Comparison of ENCODE assay signal across 11 mouse cellular contexts in genomic region chr9:65692959-65693603, GRCm38 (mm10). TPM values are rescaled to one million over a fixed set of nuclear protein-coding genes. Genes with fewer than 3 reads are reported as not detected.
DNase-seq lines count a peak whose midpoint lies in the region; ATAC-seq and TF ChIP-seq lines count a peak whose summit lies in the region.
"Had no signal": no experiment of that assay in that cellular context is flagged by ENCODE, and none has a peak within 500 bp of the region (broad histone marks: within the 10 kb centered on the region; RNA-seq: fewer than 3 reads in every experiment).

No protein-coding gene starts in this region.

- no peak for TF ChIP-seq CTCF in CH12.LX (conservative IDR thresholded peaks at IDR 0.05 in 1 of 2, IDR thresholded peaks at IDR 0.05 in 1 of 2; ENCODE audit: low read depth in 2 of 2, low read length in 2 of 2)

- no peak for TF ChIP-seq POLR2A in CH12.LX (IDR thresholded peaks at IDR 0.05; ENCODE audit: low read depth, low read length)

- H3K4me2 ChIP-seq in heart, embryonic 12.5 days = no peak overlapping the region
- peak overlapping the region; percentile 17; the same call in 1 of the 2 replicates for H3K4me2 ChIP-seq in CH12.LX (ENCODE audit: insufficient read depth, low read depth, poor library complexity, severe bottlenecking)
- no peak overlapping the region for H3K4me2 ChIP-seq in midbrain, embryonic 11.5 days

- H3K27ac ChIP-seq in heart, embryonic 12.5 days (ENCODE audit: poor library complexity, severe bottlenecking) = peak overlapping the region; percentile 50; the same call in 1 of the 2 replicates
- peak overlapping the region; percentile 0; the same call in 1 of the 2 replicates for H3K27ac ChIP-seq in CH12.LX (ENCODE audit: insufficient read depth, low read depth)
- H3K27ac ChIP-seq in midbrain, embryonic 11.5 days (ENCODE audit: low read depth, low read length) = peak overlapping the region; percentile 40; the same call in 1 of the 2 replicates
- H3K27ac ChIP-seq: macrophage had no signal

- in situ Hi-C loops in CH12.LX (cut with MboI; ENCODE audit: low pct_ligation_motif_present, low pct_unique_long_range_greater_than_20kb, low sequenced_read_pairs) = no loop called here

- ATAC-seq in heart, embryonic 12.5 days (ENCODE audit: insufficient number of reproducible peaks, low FRiP score) = no peak
- ATAC-seq in midbrain, embryonic 11.5 days (ENCODE audit: low FRiP score) = no peak

- H3K79me2 ChIP-seq in CH12.LX (replicated peaks; ENCODE audit: control insufficient read depth, extremely low read depth, insufficient read depth, poor library complexity, severe bottlenecking) = no peaks in the 10 kb centered on the region

- no peak for DNase-seq in heart, adult 9 months (ENCODE audit: low spot score in 2 of 2)
- DNase-seq in CH12.LX (ENCODE audit: extremely low read depth) = peak; percentile 70
- peak; percentile 36 for DNase-seq in forelimb bud, embryonic 11.5 days (ENCODE audit: low read depth, low spot score)
- peak; percentile 89 for DNase-seq in midbrain, embryonic 11.5 days (ENCODE audit: low spot score, missing footprints)
- no peak for DNase-seq in layer of hippocampus, adult 18-20 months (ENCODE audit: low spot score in 2 of 2)
- no peak for DNase-seq in ovary, adult 18-20 months (ENCODE audit: low spot score)
- no peak for DNase-seq in cerebellum, postnatal 25 days
- DNase-seq: adrenal gland, postnatal 14 days; kidney, adult 18-20 months had no signal

- TF ChIP-seq RAD21 in CH12.LX (IDR thresholded peaks at IDR 0.05; ENCODE audit: low read depth, low read length) = no peak

- H3K36me3 ChIP-seq in heart, embryonic 12.5 days = peaks cover 83% of the 10 kb centered on the region
- H3K36me3 ChIP-seq in CH12.LX (replicated peaks in 1 of 2; ENCODE audit: control insufficient read depth in 1 of 2, insufficient read depth in 1 of 2, low read length in 1 of 2) = peaks cover 49 to 74% of the 10 kb centered on the region in 2 experiments
- H3K36me3 ChIP-seq in midbrain, embryonic 11.5 days (ENCODE audit: control insufficient read depth, insufficient read depth, low read length) = peaks cover 18% of the 10 kb centered on the region

- H3K9me3 ChIP-seq in heart, embryonic 12.5 days (replicated peaks) = no peaks in the 10 kb centered on the region
- H3K9me3 ChIP-seq in CH12.LX (replicated peaks; ENCODE audit: low read length) = no peaks in the 10 kb centered on the region
- H3K9me3 ChIP-seq in midbrain, embryonic 11.5 days (ENCODE audit: control insufficient read depth, low read length) = no peaks in the 10 kb centered on the region

- peaks cover 30% of the 10 kb centered on the region for H3K4me1 ChIP-seq in heart, embryonic 12.5 days (replicated peaks)
- H3K4me1 ChIP-seq in CH12.LX (ENCODE audit: control insufficient read depth in 1 of 2, insufficient read depth in 2 of 2) = peaks cover 2 to 40% of the 10 kb centered on the region in 2 experiments; a peak in 3 of 4 replicates
- H3K4me1 ChIP-seq in midbrain, embryonic 11.5 days (ENCODE audit: control insufficient read depth, insufficient read depth, low read length) = peaks cover 19% of the 10 kb centered on the region

- H3K9ac ChIP-seq in heart, embryonic 12.5 days = 0 out of 2 replicates have a peak overlapping the region, but pooled peaks have one; percentile 10
- no peak overlapping the region for H3K9ac ChIP-seq in CH12.LX (ENCODE audit: insufficient read depth, low read depth)
- no peak overlapping the region for H3K9ac ChIP-seq in midbrain, embryonic 11.5 days (ENCODE audit: low read length)

- no peak; the same call in 1 of the 2 replicates for TF ChIP-seq EP300 in CH12.LX (IDR thresholded peaks at IDR 0.05; ENCODE audit: low read length)

- WGBS in heart, embryonic 12.5 days = 30% methylated on average over 5 of the region's 5 CpGs
- 36% methylated on average over 5 of the region's 5 CpGs for WGBS in midbrain, embryonic 11.5 days

- no peaks in the 10 kb centered on the region for H3K27me3 ChIP-seq in heart, embryonic 12.5 days (replicated peaks)
- no peaks in the 10 kb centered on the region for H3K27me3 ChIP-seq in CH12.LX (replicated peaks)
- no peaks in the 10 kb centered on the region for H3K27me3 ChIP-seq in midbrain, embryonic 11.5 days (ENCODE audit: control insufficient read depth, insufficient read depth, low read length)

- dilution Hi-C loops in CH12.LX (cut with MboI; ENCODE audit: extremely low pct_ligation_motif_present, extremely low pct_unique_long_range_greater_than_20kb, low sequenced_read_pairs) = no loop called here

- H3K4me3 ChIP-seq in heart, embryonic 12.5 days = no peak overlapping the region
- H3K4me3 ChIP-seq in CH12.LX (replicated peaks in 1 of 3; ENCODE audit: low read depth in 2 of 3, low read length in 2 of 3, poor library complexity in 1 of 3) = no peak overlapping the region
- H3K4me3 ChIP-seq in midbrain, embryonic 11.5 days (ENCODE audit: low read depth, low read length) = no peak overlapping the region

TF ChIP-seq in CH12.LX, 34 proteins besides CTCF, POLR2A, EP300 and RAD21:
- TF ChIP-seq NELFE (IDR thresholded peaks at IDR 0.05; ENCODE audit: low read depth, low read length) (no peak), ZKSCAN1 (IDR thresholded peaks at IDR 0.05; ENCODE audit: borderline replicate concordance, low read depth, low read length) (no peak)

RNA-seq across cellular contexts. Expression of gene Oaz2, which starts 25.3 kb away (rescaled TPM):
- polyA plus RNA-seq in heart, embryonic 12.5 days (2016; fragmentation: Nextera tagmentation; extraction: Ambion mirVana) = 239 and 245 TPM in 2 replicates
- 30.2 and 30.9 TPM in 2 replicates for total RNA-seq in CH12.LX (2012; rRNA removed)
- 35.3 and 38.9 TPM in 2 replicates for total RNA-seq in CH12.LX (2014; rRNA removed)
- polyA plus RNA-seq in CH12.LX (2012; ENCODE audit: insufficient read length, low read depth) = 55.7 and 61.4 TPM in 2 replicates
- 199 and 215 TPM in 2 replicates for polyA plus RNA-seq in midbrain, embryonic 11.5 days (2014; fragmentation: Nextera tagmentation; extraction: Ambion mirVana)
- total RNA-seq in layer of hippocampus, adult 18-20 months (2021) = 100 to 1,000 TPM; 215 to 217 TPM

Comparison
In these comparisons a context has a peak if more than half of its experiments do, and no peak if none do; other contexts are left out.
1. H3K27ac ChIP-seq: peak in every context shown above with its lines; median percentile 50 in heart, embryonic 12.5 days; 40 in midbrain, embryonic 11.5 days; 0 in CH12.LX.
2. DNase-seq: peak in CH12.LX (single experiment), forelimb bud, embryonic 11.5 days (single experiment) and midbrain, embryonic 11.5 days (single experiment); none in heart, adult 9 months (0 of 2), layer of hippocampus, adult 18-20 months (0 of 2), ovary, adult 18-20 months (single experiment) and cerebellum, postnatal 25 days (0 of 2).